Mouse (Mus musculus): Measurements from ENCODE around the gene Abcb9. TPM values are rescaled to one million over a fixed set of nuclear protein-coding genes. Genes with fewer than 3 reads are reported as not detected.

The Abcb9 gene
- polyA plus RNA-seq, 1 experiment from 2014 or later: 0.89 TPM

- no peaks in the 10 kb centered on the region for H3K9me3 ChIP-seq
- peaks cover 35% of the 10 kb centered on the region for H3K4me1 ChIP-seq
- no peaks in the 10 kb centered on the region for H3K27me3 ChIP-seq (ENCODE audit: insufficient read depth, poor library complexity, severe bottlenecking)
- no peak for DNase-seq (ENCODE audit: low spot score)
- 33% methylated on average over 17 of the region's 17 CpGs for WGBS
- H3K27ac ChIP-seq: peak overlapping the region; percentile 97
- H3K36me3 ChIP-seq: peaks cover 14% of the 10 kb centered on the region
- H3K4me3 ChIP-seq: peak overlapping the region; percentile 94
Measured at GRCm38 (mm10) chr5:124111077-124111741, 15.6 kb upstream of the Abcb9 start.

GRCm38 (mm10) chr5:124103552-124103951 lies 8.0 kb upstream of the Abcb9 start:
- no peak for DNase-seq (ENCODE audit: low spot score)
- Histone ChIP-seq H3K4me3 (no peak overlapping the region), H3K27ac (no peak overlapping the region), H3K9me3 (0 out of 2 replicates have a peak, but pooled peaks cover 2% of the 10 kb centered on the region), H3K4me1 (no peaks in the 10 kb centered on the region), H3K36me3 (0 out of 2 replicates have a peak, but pooled peaks cover 4% of the 10 kb centered on the region), H3K27me3 (ENCODE audit: insufficient read depth, poor library complexity, severe bottlenecking) (no peaks in the 10 kb centered on the region)
- WGBS: 88% methylated on average over 9 of the region's 9 CpGs

GRCm38 (mm10) chr5:124103020-124103419 lies 7.4 kb upstream of the Abcb9 start:
- DNase-seq (ENCODE audit: low spot score): no peak
- H3K27ac ChIP-seq: no peak overlapping the region
- 0 out of 2 replicates have a peak, but pooled peaks cover 2% of the 10 kb centered on the region for H3K9me3 ChIP-seq
- no peaks in the 10 kb centered on the region for H3K27me3 ChIP-seq (ENCODE audit: insufficient read depth, poor library complexity, severe bottlenecking)
- 0 out of 2 replicates have a peak, but pooled peaks cover 4% of the 10 kb centered on the region for H3K36me3 ChIP-seq
- H3K4me3 ChIP-seq: no peak overlapping the region
- no peaks in the 10 kb centered on the region for H3K4me1 ChIP-seq
- WGBS: 79% methylated on average over 3 of the region's 3 CpGs

- 0 out of 2 replicates have a peak, but pooled peaks cover 2% of the 10 kb centered on the region for H3K9me3 ChIP-seq
- WGBS: 80% methylated on average over 6 of the region's 6 CpGs
- H3K4me3 ChIP-seq: no peak overlapping the region
Measured at GRCm38 (mm10) chr5:124102326-124102725, 6.7 kb upstream of the Abcb9 start.

GRCm38 (mm10) chr5:124100128-124101044 lies 4.8 kb upstream of the Abcb9 start:
- 81% methylated on average over 11 of the region's 11 CpGs for WGBS
- no peaks in the 10 kb centered on the region for H3K27me3 ChIP-seq (ENCODE audit: insufficient read depth, poor library complexity, severe bottlenecking)
- peaks cover 6% of the 10 kb centered on the region for H3K4me1 ChIP-seq
- H3K4me3 ChIP-seq: no peak overlapping the region
- 0 out of 2 replicates have a peak, but pooled peaks cover 4% of the 10 kb centered on the region for H3K36me3 ChIP-seq
- H3K27ac ChIP-seq: no peak overlapping the region
- H3K9me3 ChIP-seq: 0 out of 2 replicates have a peak, but pooled peaks cover 2% of the 10 kb centered on the region
- no peak for DNase-seq (ENCODE audit: low spot score)

More at GRCm38 (mm10) chr5:124102326-124102725, 6.7 kb upstream of the Abcb9 start:
- Histone ChIP-seq H3K4me1 (no peaks in the 10 kb centered on the region), H3K27ac (no peak overlapping the region), H3K27me3 (ENCODE audit: insufficient read depth, poor library complexity, severe bottlenecking) (no peaks in the 10 kb centered on the region), H3K36me3 (0 out of 2 replicates have a peak, but pooled peaks cover 4% of the 10 kb centered on the region)
- DNase-seq (ENCODE audit: low spot score): no peak

- no peak for DNase-seq (ENCODE audit: low spot score)
- Histone ChIP-seq H3K27me3 (ENCODE audit: insufficient read depth, poor library complexity, severe bottlenecking) (peaks cover 14% of the 10 kb centered on the region), H3K9me3 (0 out of 2 replicates have a peak, but pooled peaks cover 2% of the 10 kb centered on the region), H3K4me1 (peaks cover 14% of the 10 kb centered on the region), H3K27ac (no peak overlapping the region), H3K36me3 (0 out of 2 replicates have a peak, but pooled peaks cover under 1% of the 10 kb centered on the region), H3K4me3 (no peak overlapping the region)
- WGBS: 83% methylated on average over 2 of the region's 2 CpGs
Measured at GRCm38 (mm10) chr5:124098923-124099322, 3.3 kb upstream of the Abcb9 start.

- Histone ChIP-seq H3K4me1 (peaks cover 28% of the 10 kb centered on the region), H3K36me3 (no peaks in the 10 kb centered on the region), H3K27me3 (ENCODE audit: insufficient read depth, poor library complexity, severe bottlenecking) (peaks cover 21% of the 10 kb centered on the region), H3K9me3 (0 out of 2 replicates have a peak, but pooled peaks cover 2% of the 10 kb centered on the region), H3K4me3 (peak overlapping the region; percentile 69), H3K27ac (peak overlapping the region; percentile 80)
- DNase-seq (ENCODE audit: low spot score): no peak
- 13% methylated on average over 19 of the region's 19 CpGs for WGBS
Measured at GRCm38 (mm10) chr5:124095077-124095581, 469 bp downstream of the Abcb9 start.

- no peaks in the 10 kb centered on the region for H3K9me3 ChIP-seq
- no peak for DNase-seq (ENCODE audit: low spot score)
- H3K27me3 ChIP-seq (ENCODE audit: insufficient read depth, poor library complexity, severe bottlenecking): peaks cover 26% of the 10 kb centered on the region
- no peak overlapping the region for H3K4me3 ChIP-seq
- WGBS: 83% methylated on average over 12 of the region's 12 CpGs
- H3K4me1 ChIP-seq: peaks cover 28% of the 10 kb centered on the region
- H3K36me3 ChIP-seq: no peaks in the 10 kb centered on the region
- H3K27ac ChIP-seq: no peak overlapping the region
Measured at GRCm38 (mm10) chr5:124093852-124094604, 1.6 kb downstream of the Abcb9 start.

GRCm38 (mm10) chr5:124093120-124093794 lies 2.3 kb downstream of the Abcb9 start:
- Histone ChIP-seq H3K27ac (no peak overlapping the region), H3K4me3 (no peak overlapping the region), H3K9me3 (no peaks in the 10 kb centered on the region), H3K27me3 (ENCODE audit: insufficient read depth, poor library complexity, severe bottlenecking) (peaks cover 26% of the 10 kb centered on the region), H3K4me1 (peaks cover 28% of the 10 kb centered on the region), H3K36me3 (no peaks in the 10 kb centered on the region)
- WGBS: 74% methylated on average over 11 of the region's 11 CpGs
- no peak for DNase-seq (ENCODE audit: low spot score)

- H3K27ac ChIP-seq: no peak overlapping the region
- no peak for DNase-seq (ENCODE audit: low spot score)
- WGBS: 48% methylated on average over 9 of the region's 9 CpGs
- no peaks in the 10 kb centered on the region for H3K9me3 ChIP-seq
- H3K4me3 ChIP-seq: no peak overlapping the region
- H3K27me3 ChIP-seq (ENCODE audit: insufficient read depth, poor library complexity, severe bottlenecking): peaks cover 26% of the 10 kb centered on the region
- H3K4me1 ChIP-seq: peaks cover 28% of the 10 kb centered on the region
- no peaks in the 10 kb centered on the region for H3K36me3 ChIP-seq
Measured at GRCm38 (mm10) chr5:124091951-124092406, 3.6 kb downstream of the Abcb9 start.

GRCm38 (mm10) chr5:124089868-124090267 lies 5.7 kb downstream of the Abcb9 start:
- no peaks in the 10 kb centered on the region for H3K9me3 ChIP-seq
- no peak for DNase-seq (ENCODE audit: low spot score)
- H3K4me1 ChIP-seq: peaks cover 22% of the 10 kb centered on the region
- 80% methylated on average over 23 of the region's 23 CpGs for WGBS
- no peak overlapping the region for H3K27ac ChIP-seq
- no peaks in the 10 kb centered on the region for H3K36me3 ChIP-seq
- peaks cover 21% of the 10 kb centered on the region for H3K27me3 ChIP-seq (ENCODE audit: insufficient read depth, poor library complexity, severe bottlenecking)
- H3K4me3 ChIP-seq: no peak overlapping the region

- DNase-seq (ENCODE audit: low spot score): no peak
- Histone ChIP-seq H3K27me3 (ENCODE audit: insufficient read depth, poor library complexity, severe bottlenecking) (peaks cover 8% of the 10 kb centered on the region; the same call in 1 of the 2 replicates), H3K9me3 (no peaks in the 10 kb centered on the region), H3K4me1 (peaks cover 12% of the 10 kb centered on the region), H3K36me3 (no peaks in the 10 kb centered on the region), H3K4me3 (no peak overlapping the region), H3K27ac (no peak overlapping the region)
- WGBS: 78% methylated on average over 4 of the region's 4 CpGs
Measured at GRCm38 (mm10) chr5:124086876-124087275, 8.7 kb downstream of the Abcb9 start.
